Mouse (Mus musculus): ENCODE measurements at regions not wholly inside any gene's neighbourhood (a gene's known extent, or its start where the extent isn't known, plus 50 kb on each side); places are given as distances from the start of the nearest gene placed in this dataset.

- Histone ChIP-seq H3K4me2 (replicated peaks; ENCODE audit: low read depth, low read length) (no peak overlapping the region), H3K4me3 (ENCODE audit: low read depth, low read length) (no peak overlapping the region), H3K9ac (replicated peaks; ENCODE audit: low read depth) (no peak overlapping the region), H3K27ac (ENCODE audit: low read length) (no peak overlapping the region), H3K27me3 (replicated peaks; ENCODE audit: insufficient read depth, low read length) (no peaks in the 10 kb centered on the region), H3K9me3 (ENCODE audit: low read length) (no peaks in the 10 kb centered on the region), H3K36me3 (ENCODE audit: insufficient read depth, low read length) (no peaks in the 10 kb centered on the region), H3K4me1 (ENCODE audit: insufficient read depth, low read depth, low read length) (no peaks in the 10 kb centered on the region)
- 74% methylated on average over 3 of the region's 3 CpGs for WGBS
- no peak for TF ChIP-seq CTCF (IDR thresholded peaks at IDR 0.05)
- no peak for TF ChIP-seq EP300 (IDR thresholded peaks at IDR 0.05)
- DNase-seq (ENCODE audit: low spot score) (no peak), ATAC-seq (no peak)
These were observed 265.0 kb upstream of the Ank start for GRCm38 (mm10) chr15:27201513-27201912.

DNA sequence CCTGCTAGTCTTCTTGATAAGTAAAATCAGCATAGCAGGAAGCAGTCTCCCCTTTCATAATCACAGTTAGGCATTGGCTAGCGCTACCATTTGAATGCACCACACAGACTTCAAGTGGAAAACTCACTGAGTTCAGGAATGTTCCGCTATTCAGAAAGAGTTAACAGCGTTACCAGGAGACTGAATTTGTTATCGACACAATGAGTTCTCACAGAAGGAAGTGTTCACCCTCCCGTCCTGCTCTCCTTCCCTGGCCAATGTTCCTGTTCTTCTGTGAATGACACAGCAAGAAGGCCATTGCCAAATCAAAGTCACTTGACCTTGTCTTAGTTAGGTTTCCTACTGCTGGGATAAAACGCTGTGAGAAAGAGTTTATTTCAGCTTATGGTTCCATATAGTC is 261.6 kb upstream of the Ank start:
- H3K4me1 ChIP-seq (ENCODE audit: insufficient read depth, low read depth, low read length) = no peaks in the 10 kb centered on the region
- H3K27ac ChIP-seq (ENCODE audit: low read length) = no peak overlapping the region
- no peak overlapping the region for H3K4me3 ChIP-seq (ENCODE audit: low read depth, low read length)
- no peaks in the 10 kb centered on the region for H3K27me3 ChIP-seq (replicated peaks; ENCODE audit: insufficient read depth, low read length)
- H3K9ac ChIP-seq (replicated peaks; ENCODE audit: low read depth) = no peak overlapping the region
- no peaks in the 10 kb centered on the region for H3K36me3 ChIP-seq (ENCODE audit: insufficient read depth, low read length)
- H3K4me2 ChIP-seq (replicated peaks; ENCODE audit: low read depth, low read length) = no peak overlapping the region
- WGBS = 46% methylated on average over 6 of the region's 6 CpGs
- ATAC-seq (peak; percentile 40), DNase-seq (ENCODE audit: low spot score) (peak; percentile 44)
- no peaks in the 10 kb centered on the region for H3K9me3 ChIP-seq (ENCODE audit: low read length)
- TF ChIP-seq EP300 (IDR thresholded peaks at IDR 0.05) = no peak
- no peak for TF ChIP-seq CTCF (IDR thresholded peaks at IDR 0.05)

GRCm38 (mm10) chr15:27207446-27207845 is 259.0 kb upstream of the Ank start:
- no peak overlapping the region for H3K27ac ChIP-seq (ENCODE audit: low read length)
- H3K4me1 ChIP-seq (ENCODE audit: insufficient read depth, low read depth, low read length) = no peaks in the 10 kb centered on the region
- no peak overlapping the region for H3K4me3 ChIP-seq (ENCODE audit: low read depth, low read length)
- ATAC-seq (no peak), DNase-seq (ENCODE audit: low spot score) (no peak)
- H3K36me3 ChIP-seq (ENCODE audit: insufficient read depth, low read length) = no peaks in the 10 kb centered on the region
- H3K4me2 ChIP-seq (replicated peaks; ENCODE audit: low read depth, low read length) = no peak overlapping the region
- H3K9me3 ChIP-seq (ENCODE audit: low read length) = no peaks in the 10 kb centered on the region
- 67% methylated on average over 11 of the region's 11 CpGs for whole genome bisulfite sequencing
- no peaks in the 10 kb centered on the region for H3K27me3 ChIP-seq (replicated peaks; ENCODE audit: insufficient read depth, low read length)
- TF ChIP-seq CTCF (IDR thresholded peaks at IDR 0.05) (no peak), EP300 (IDR thresholded peaks at IDR 0.05) (no peak)
- H3K9ac ChIP-seq (replicated peaks; ENCODE audit: low read depth) = no peak overlapping the region

DNA sequence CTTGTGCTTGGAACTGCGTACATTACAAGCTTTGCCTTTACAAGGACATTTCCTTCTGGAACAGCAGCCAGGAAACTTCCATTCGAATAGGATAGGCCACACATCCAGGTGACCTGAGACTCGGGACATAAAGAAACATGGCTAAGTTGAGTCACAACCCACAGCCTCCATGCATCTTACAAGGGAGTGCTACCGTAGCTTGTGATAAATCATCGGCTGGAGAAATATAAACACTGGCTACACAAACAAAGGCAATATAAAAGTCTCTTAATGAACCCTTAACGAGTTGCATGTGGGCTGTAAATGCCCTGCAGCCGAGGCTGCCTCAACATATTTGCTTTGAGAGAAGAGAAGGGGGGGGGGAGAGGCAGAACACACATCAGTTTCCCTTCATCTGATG is 250.1 kb upstream of the Ank start:
- TF ChIP-seq CTCF (IDR thresholded peaks at IDR 0.05) (no peak), EP300 (IDR thresholded peaks at IDR 0.05) (no peak)
- ATAC-seq (no peak), DNase-seq (ENCODE audit: low spot score) (no peak)
- Histone ChIP-seq H3K27me3 (replicated peaks; ENCODE audit: insufficient read depth, low read length) (no peaks in the 10 kb centered on the region), H3K4me1 (ENCODE audit: insufficient read depth, low read depth, low read length) (no peaks in the 10 kb centered on the region), H3K4me3 (ENCODE audit: low read depth, low read length) (no peak overlapping the region), H3K4me2 (replicated peaks; ENCODE audit: low read depth, low read length) (no peak overlapping the region), H3K36me3 (ENCODE audit: insufficient read depth, low read length) (no peaks in the 10 kb centered on the region), H3K9ac (replicated peaks; ENCODE audit: low read depth) (no peak overlapping the region), H3K9me3 (ENCODE audit: low read length) (no peaks in the 10 kb centered on the region), H3K27ac (ENCODE audit: low read length) (no peak overlapping the region)
- WGBS = 25% methylated on average over 7 of the region's 7 CpGs

DNA sequence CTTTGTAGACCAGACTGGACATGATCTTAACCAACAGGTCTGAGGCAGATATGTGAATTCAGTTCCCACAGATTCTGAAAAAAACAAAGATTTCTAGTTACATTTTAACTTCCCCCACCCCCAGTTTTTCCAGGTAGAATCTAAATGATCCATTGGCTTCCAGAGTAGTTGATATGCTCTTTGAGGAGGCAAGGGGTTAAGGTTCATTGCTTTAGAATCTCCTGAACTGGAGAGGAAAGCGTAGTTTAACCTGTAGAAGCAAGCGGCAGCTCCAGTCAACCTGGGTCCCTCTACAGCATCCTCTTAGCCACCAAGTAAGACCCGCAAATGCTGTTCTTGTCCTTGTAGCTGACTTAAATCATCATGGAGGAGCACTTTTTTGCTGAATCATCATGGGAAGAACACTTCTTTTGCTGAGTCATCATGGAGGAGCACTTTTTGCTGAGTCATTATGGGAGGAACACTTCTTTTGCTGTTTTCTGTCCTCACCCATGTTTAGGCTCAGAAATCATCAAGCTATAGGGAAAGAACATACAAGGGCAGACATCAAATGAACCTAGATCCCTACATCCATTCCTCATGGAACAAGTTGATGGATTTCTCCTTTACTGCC is 247.2 kb upstream of the Ank start:
- H3K4me3 ChIP-seq (ENCODE audit: low read depth, low read length) = no peak overlapping the region
- no peaks in the 10 kb centered on the region for H3K9me3 ChIP-seq (ENCODE audit: low read length)
- ATAC-seq (no peak), DNase-seq (ENCODE audit: low spot score) (no peak)
- H3K9ac ChIP-seq (replicated peaks; ENCODE audit: low read depth) = no peak overlapping the region
- no peak overlapping the region for H3K27ac ChIP-seq (ENCODE audit: low read length)
- no peaks in the 10 kb centered on the region for H3K36me3 ChIP-seq (ENCODE audit: insufficient read depth, low read length)
- no peak overlapping the region for H3K4me2 ChIP-seq (replicated peaks; ENCODE audit: low read depth, low read length)
- H3K27me3 ChIP-seq (replicated peaks; ENCODE audit: insufficient read depth, low read length) = no peaks in the 10 kb centered on the region
- WGBS = 93% methylated on average over 3 of the region's 3 CpGs
- TF ChIP-seq CTCF (IDR thresholded peaks at IDR 0.05) (no peak), EP300 (IDR thresholded peaks at IDR 0.05) (no peak)
- no peaks in the 10 kb centered on the region for H3K4me1 ChIP-seq (ENCODE audit: insufficient read depth, low read depth, low read length)

- Histone ChIP-seq H3K4me2 (replicated peaks; ENCODE audit: low read depth, low read length) (no peak overlapping the region), H3K4me3 (ENCODE audit: low read depth, low read length) (no peak overlapping the region), H3K9ac (replicated peaks; ENCODE audit: low read depth) (no peak overlapping the region), H3K27me3 (replicated peaks; ENCODE audit: insufficient read depth, low read length) (no peaks in the 10 kb centered on the region), H3K9me3 (ENCODE audit: low read length) (no peaks in the 10 kb centered on the region), H3K36me3 (ENCODE audit: insufficient read depth, low read length) (no peaks in the 10 kb centered on the region), H3K27ac (ENCODE audit: low read length) (no peak overlapping the region), H3K4me1 (ENCODE audit: insufficient read depth, low read depth, low read length) (no peaks in the 10 kb centered on the region)
- DNase-seq (ENCODE audit: low spot score) (no peak), ATAC-seq (no peak)
- TF ChIP-seq CTCF (IDR thresholded peaks at IDR 0.05) (no peak), EP300 (IDR thresholded peaks at IDR 0.05) (no peak)
- 65% methylated on average over 14 of the region's 14 CpGs for WGBS
These were observed 242.6 kb upstream of the Ank start for GRCm38 (mm10) chr15:27223610-27224511.
